Mouse (Mus musculus): ENCODE data around the gene Elp1. TPM values are rescaled to one million over a fixed set of nuclear protein-coding genes. Genes with fewer than 3 reads are reported as not detected.

Gene Elp1
- total and polyA plus RNA-seq, 2 experiments from 2014 or later: 53.6 to 89.2 TPM

GRCm38 (mm10) chr4:56767861-56768284 lies 34.3 kb downstream of the Elp1 start:
- no peaks in the 10 kb centered on the region for H3K27me3 ChIP-seq (ENCODE audit: insufficient read depth, low read length)
- H3K36me3 ChIP-seq (ENCODE audit: insufficient read depth, low read length): peaks cover 76% of the 10 kb centered on the region
- no peaks in the 10 kb centered on the region for H3K4me1 ChIP-seq (ENCODE audit: insufficient read depth, low read length)
- H3K9me3 ChIP-seq (ENCODE audit: low read length): no peaks in the 10 kb centered on the region
- 87% methylated on average over 4 of the region's 5 CpGs for WGBS
- no peak for DNase-seq (ENCODE audit: low spot score)
- H3K4me3 ChIP-seq (ENCODE audit: low read depth, low read length): no peak overlapping the region
- H3K27ac ChIP-seq (ENCODE audit: low read depth, low read length): no peak overlapping the region
- H3K4me2 ChIP-seq (ENCODE audit: low read depth, low read length, poor library complexity, severe bottlenecking): no peak overlapping the region
- no peak overlapping the region for H3K9ac ChIP-seq (replicated peaks; ENCODE audit: low read length, poor library complexity, severe bottlenecking)
- no peak for ATAC-seq (ENCODE audit: low FRiP score)
- no peak for TF ChIP-seq CTCF (IDR thresholded peaks at IDR 0.05)

GRCm38 (mm10) chr4:56757693-56758092 lies 44.4 kb downstream of the Elp1 start:
- no peak for TF ChIP-seq CTCF (IDR thresholded peaks at IDR 0.05)
- WGBS: 96% methylated on average over 1 of the region's 1 CpGs
- Histone ChIP-seq H3K4me2 (ENCODE audit: low read depth, low read length, poor library complexity, severe bottlenecking) (no peak overlapping the region), H3K9ac (replicated peaks; ENCODE audit: low read length, poor library complexity, severe bottlenecking) (no peak overlapping the region), H3K27ac (ENCODE audit: low read depth, low read length) (no peak overlapping the region), H3K27me3 (ENCODE audit: insufficient read depth, low read length) (no peaks in the 10 kb centered on the region), H3K9me3 (ENCODE audit: low read length) (no peaks in the 10 kb centered on the region), H3K36me3 (ENCODE audit: insufficient read depth, low read length) (peaks cover 79% of the 10 kb centered on the region), H3K4me1 (ENCODE audit: insufficient read depth, low read length) (no peaks in the 10 kb centered on the region), H3K4me3 (ENCODE audit: low read depth, low read length) (no peak overlapping the region)
- no peak for DNase-seq (ENCODE audit: low spot score)
- ATAC-seq (ENCODE audit: low FRiP score): no peak

DNA sequence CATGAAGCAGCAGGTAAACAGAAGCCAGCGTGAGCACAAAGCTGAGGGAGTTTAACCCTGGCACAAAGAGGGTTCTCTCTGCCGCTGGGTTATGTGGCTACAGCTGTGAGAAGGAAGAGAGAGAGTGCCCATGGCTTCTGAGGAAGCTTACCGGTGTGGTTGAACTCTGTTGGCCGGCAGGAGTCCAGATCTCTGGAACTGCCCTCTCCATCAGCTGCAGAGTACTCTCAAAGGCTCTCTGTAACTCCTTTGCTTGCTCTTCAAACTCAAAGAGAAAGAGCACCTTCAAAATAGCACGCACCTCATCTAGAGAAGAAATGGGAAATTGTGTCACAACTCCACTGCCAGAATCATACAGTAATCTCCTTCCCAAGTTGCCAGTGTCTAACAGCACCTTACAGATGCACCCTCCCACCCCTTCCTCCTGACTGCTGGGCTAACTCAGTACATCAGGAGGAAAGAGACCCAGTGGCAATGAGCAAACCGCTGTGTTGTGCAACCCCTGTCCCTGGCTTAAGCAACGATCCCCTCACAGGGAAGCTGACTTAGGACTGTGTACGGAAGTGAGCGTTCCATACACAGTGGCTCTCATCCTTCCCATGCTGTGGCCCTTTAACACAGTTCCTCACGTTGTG lies 45.0 kb downstream of the Elp1 start:
- no peak for DNase-seq (ENCODE audit: low spot score)
- Histone ChIP-seq H3K4me2 (ENCODE audit: low read depth, low read length, poor library complexity, severe bottlenecking) (no peak overlapping the region), H3K4me1 (ENCODE audit: insufficient read depth, low read length) (no peaks in the 10 kb centered on the region), H3K9me3 (ENCODE audit: low read length) (no peaks in the 10 kb centered on the region), H3K9ac (replicated peaks; ENCODE audit: low read length, poor library complexity, severe bottlenecking) (no peak overlapping the region), H3K4me3 (ENCODE audit: low read depth, low read length) (no peak overlapping the region), H3K27ac (ENCODE audit: low read depth, low read length) (no peak overlapping the region), H3K36me3 (ENCODE audit: insufficient read depth, low read length) (peaks cover 74% of the 10 kb centered on the region), H3K27me3 (ENCODE audit: insufficient read depth, low read length) (no peaks in the 10 kb centered on the region)
- ATAC-seq (ENCODE audit: low FRiP score): no peak
- WGBS: 94% methylated on average over 10 of the region's 10 CpGs
- no peak for TF ChIP-seq CTCF (IDR thresholded peaks at IDR 0.05)

- H3K36me3 ChIP-seq (ENCODE audit: insufficient read depth, low read length): peaks cover 75% of the 10 kb centered on the region
- H3K9me3 ChIP-seq (ENCODE audit: low read length): no peaks in the 10 kb centered on the region
- no peak for TF ChIP-seq CTCF (IDR thresholded peaks at IDR 0.05)
- no peak overlapping the region for H3K4me3 ChIP-seq (ENCODE audit: low read depth, low read length)
- no peak for ATAC-seq (ENCODE audit: low FRiP score)
- no peaks in the 10 kb centered on the region for H3K4me1 ChIP-seq (ENCODE audit: insufficient read depth, low read length)
- H3K27ac ChIP-seq (ENCODE audit: low read depth, low read length): no peak overlapping the region
- no peak overlapping the region for H3K4me2 ChIP-seq (ENCODE audit: low read depth, low read length, poor library complexity, severe bottlenecking)
- no peak for DNase-seq (ENCODE audit: low spot score)
- 90% methylated on average over 5 of the region's 5 CpGs for WGBS
- H3K9ac ChIP-seq (replicated peaks; ENCODE audit: low read length, poor library complexity, severe bottlenecking): no peak overlapping the region
- H3K27me3 ChIP-seq (ENCODE audit: insufficient read depth, low read length): no peaks in the 10 kb centered on the region
These were observed 46.1 kb downstream of the Elp1 start for GRCm38 (mm10) chr4:56756021-56756420.

GRCm38 (mm10) chr4:56747456-56747855 lies 54.7 kb downstream of the Elp1 start:
- peaks cover 33% of the 10 kb centered on the region for H3K36me3 ChIP-seq (ENCODE audit: insufficient read depth, low read length)
- H3K9me3 ChIP-seq (ENCODE audit: low read length): no peaks in the 10 kb centered on the region
- no peak overlapping the region for H3K4me2 ChIP-seq (ENCODE audit: low read depth, low read length, poor library complexity, severe bottlenecking)
- DNase-seq (ENCODE audit: low spot score) (no peak), ATAC-seq (ENCODE audit: low FRiP score) (no peak)
- no peaks in the 10 kb centered on the region for H3K27me3 ChIP-seq (ENCODE audit: insufficient read depth, low read length)
- H3K9ac ChIP-seq (replicated peaks; ENCODE audit: low read length, poor library complexity, severe bottlenecking): no peak overlapping the region
- no peak overlapping the region for H3K4me3 ChIP-seq (ENCODE audit: low read depth, low read length)
- no peak for TF ChIP-seq CTCF (IDR thresholded peaks at IDR 0.05)
- H3K27ac ChIP-seq (ENCODE audit: low read depth, low read length): no peak overlapping the region
- no peaks in the 10 kb centered on the region for H3K4me1 ChIP-seq (ENCODE audit: insufficient read depth, low read length)
- 97% methylated on average over 9 of the region's 9 CpGs for WGBS

DNA sequence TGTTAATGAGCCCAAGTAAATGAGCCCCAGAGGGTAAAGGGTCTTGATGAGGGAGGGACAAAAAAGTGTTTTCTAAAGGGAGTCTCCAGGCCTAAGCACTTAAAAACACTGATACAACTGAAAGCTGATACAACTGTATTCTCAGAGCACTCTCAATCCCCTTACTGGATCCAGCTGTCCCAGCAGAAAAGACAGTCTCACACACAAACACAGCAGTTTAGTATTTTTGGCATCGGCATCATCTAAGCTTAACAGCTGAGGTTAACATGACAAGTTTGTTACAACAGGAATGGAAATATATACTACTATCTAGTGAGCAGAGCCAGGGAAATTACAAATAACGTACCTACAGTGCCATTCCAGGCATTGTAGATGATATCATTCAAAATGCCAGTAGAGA lies 55.8 kb downstream of the Elp1 start:
- ATAC-seq (ENCODE audit: low FRiP score) (no peak), DNase-seq (ENCODE audit: low spot score) (no peak)
- Histone ChIP-seq H3K9me3 (ENCODE audit: low read length) (no peaks in the 10 kb centered on the region), H3K4me3 (ENCODE audit: low read depth, low read length) (no peak overlapping the region), H3K36me3 (ENCODE audit: insufficient read depth, low read length) (peaks cover 25% of the 10 kb centered on the region), H3K4me2 (ENCODE audit: low read depth, low read length, poor library complexity, severe bottlenecking) (no peak overlapping the region), H3K27ac (ENCODE audit: low read depth, low read length) (no peak overlapping the region), H3K4me1 (ENCODE audit: insufficient read depth, low read length) (no peaks in the 10 kb centered on the region), H3K9ac (replicated peaks; ENCODE audit: low read length, poor library complexity, severe bottlenecking) (no peak overlapping the region), H3K27me3 (ENCODE audit: insufficient read depth, low read length) (no peaks in the 10 kb centered on the region)
- no peak for TF ChIP-seq CTCF (IDR thresholded peaks at IDR 0.05)
- 99% methylated on average over 2 of the region's 2 CpGs for WGBS

All from midbrain, postnatal 0 days (tissue).